Mouse (Mus musculus) forebrain, embryonic 10.5 days (tissue): ENCODE data around the gene Sgcd. TPM values are rescaled to one million over a fixed set of nuclear protein-coding genes. Genes with fewer than 3 reads are reported as not detected.

Source experiments
- DNase-seq: peaks from one replicate; pipeline ENCODE4 v3.0.0-alpha.2; 2017; ENCODE audit warnings: low spot score; ENCODE audit errors: extremely low spot score
- H3K27ac ChIP-seq: fragments of 300-500 bp; sonication (generic); 2 replicates; pipeline ENCODE4 v1.5.1; 2016; ENCODE audit warnings: mild to moderate bottlenecking
- H3K27me3 ChIP-seq: fragments of 300-500 bp; sonication (generic); 2 replicates; pipeline ENCODE4 v1.6.1; 2016; ENCODE audit warnings: mild to moderate bottlenecking; ENCODE audit not compliant: poor library complexity, severe bottlenecking
- H3K36me3 ChIP-seq: fragments of 300-500 bp; sonication (generic); replicated peaks from 2 replicates; pipeline ENCODE4 v1.6.1; 2016; ENCODE audit warnings: mild to moderate bottlenecking, moderate library complexity
- H3K4me1 ChIP-seq: fragments of 300-500 bp; sonication (generic); 2 replicates; pipeline ENCODE4 v1.6.1; 2016
- H3K4me3 ChIP-seq: fragments of 300-500 bp; sonication (generic); 2 replicates; pipeline ENCODE4 v1.5.1; 2016; ENCODE audit warnings: mild to moderate bottlenecking, moderate library complexity
- H3K9me3 ChIP-seq: fragments of 300-500 bp; sonication (generic); 2 replicates; pipeline ENCODE4 v1.6.1; 2016; ENCODE audit warnings: mild to moderate bottlenecking, moderate library complexity
- WGBS: fragments of 180-500 bp; shearing (Covaris S2); methylation state at CpG from one replicate; pipeline ENCODE4 v1.1.7; 2016; 5-methylcytosine and 5-hydroxymethylcytosine counted together
- polyA plus RNA-seq: library from polyadenylated mRNA; unstranded; fragments of >200 nt; fragmentation: Nextera tagmentation; extraction: Ambion mirVana; gene quantifications from 2 replicates; pipeline ENCODE4 v1.2.1, GENCODE M21; 2016

The Sgcd gene
- polyA plus RNA-seq, 1 experiment from 2014 or later, result 2.0 TPM

DNA sequence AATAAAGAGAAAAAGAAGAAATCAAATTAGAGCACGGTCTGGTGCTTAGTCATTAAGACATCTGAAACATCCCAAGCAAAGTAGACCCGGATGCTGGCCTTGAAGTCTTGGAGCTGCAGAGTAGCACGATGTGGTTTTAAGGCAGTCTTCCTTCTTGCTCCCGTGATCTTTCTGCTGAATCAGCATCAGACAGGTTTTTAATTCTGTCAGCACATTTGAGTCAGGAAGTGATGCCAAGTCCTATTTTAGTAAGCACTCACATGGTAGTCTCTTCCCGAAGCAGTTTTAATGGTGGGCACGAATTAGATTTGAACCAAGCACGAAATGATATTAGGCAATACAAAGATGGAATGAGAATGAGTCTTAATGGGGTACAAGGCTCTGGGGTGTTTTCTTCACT is 789.7 kb downstream of the Sgcd start:
- Histone ChIP-seq H3K36me3 (no peaks in the 10 kb centered on the region), H3K9me3 (no peaks in the 10 kb centered on the region), H3K27me3 (no peaks in the 10 kb centered on the region), H3K27ac (no peak overlapping the region), H3K4me3 (no peak overlapping the region), H3K4me1 (0 out of 2 replicates have a peak, but pooled peaks cover 7% of the 10 kb centered on the region)
- no peak for DNase-seq
- 92% methylated on average over 7 of the region's 7 CpGs for WGBS

DNA sequence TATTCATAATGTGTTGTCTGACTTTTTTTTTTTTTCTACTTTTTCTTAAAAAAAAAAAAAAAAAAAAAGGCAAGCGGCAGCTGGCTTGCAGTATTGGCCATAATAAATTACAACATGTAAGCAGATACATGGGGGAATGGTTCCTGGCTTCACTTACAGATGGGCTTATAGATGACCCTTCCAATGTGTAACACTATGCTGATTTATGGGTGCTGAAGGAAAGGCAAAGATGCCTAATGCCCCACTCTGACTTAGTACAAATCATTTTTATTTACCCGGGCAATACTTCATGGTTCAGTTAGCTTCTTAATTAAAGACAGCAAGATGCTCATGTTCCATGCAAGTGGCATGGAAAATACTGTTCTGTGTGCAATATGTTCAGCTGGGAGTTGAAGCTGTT is 800.2 kb downstream of the Sgcd start:
- WGBS, result 93% methylated on average over 2 of the region's 2 CpGs
- Histone ChIP-seq H3K27me3 (no peaks in the 10 kb centered on the region), H3K9me3 (no peaks in the 10 kb centered on the region), H3K36me3 (no peaks in the 10 kb centered on the region), H3K27ac (no peak overlapping the region), H3K4me1 (no peaks in the 10 kb centered on the region), H3K4me3 (no peak overlapping the region)
- DNase-seq, result no peak

DNA sequence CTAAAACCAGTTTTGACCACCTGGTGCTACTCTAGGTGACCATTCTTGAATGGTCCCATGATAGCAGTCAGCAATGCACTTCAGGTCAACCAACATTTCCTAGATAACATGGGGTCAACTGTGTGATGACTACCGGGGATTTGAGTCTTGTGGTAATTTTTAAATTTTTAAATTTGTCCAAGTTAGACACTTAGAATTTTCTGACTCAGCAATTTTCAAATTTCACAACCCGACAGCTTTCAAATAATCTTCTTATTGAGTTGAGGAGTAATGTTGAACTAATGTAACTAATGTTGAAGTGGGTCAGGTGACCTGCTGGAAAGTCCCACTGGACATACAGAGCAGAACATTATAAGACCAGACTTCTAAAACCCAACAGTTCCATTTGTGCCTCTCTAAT is 813.8 kb downstream of the Sgcd start:
- Histone ChIP-seq H3K27me3 (no peaks in the 10 kb centered on the region), H3K9me3 (no peaks in the 10 kb centered on the region), H3K4me1 (no peaks in the 10 kb centered on the region), H3K4me3 (no peak overlapping the region), H3K27ac (no peak overlapping the region), H3K36me3 (no peaks in the 10 kb centered on the region)
- no peak for DNase-seq
- WGBS, result 94% methylated on average over 2 of the region's 2 CpGs

DNA sequence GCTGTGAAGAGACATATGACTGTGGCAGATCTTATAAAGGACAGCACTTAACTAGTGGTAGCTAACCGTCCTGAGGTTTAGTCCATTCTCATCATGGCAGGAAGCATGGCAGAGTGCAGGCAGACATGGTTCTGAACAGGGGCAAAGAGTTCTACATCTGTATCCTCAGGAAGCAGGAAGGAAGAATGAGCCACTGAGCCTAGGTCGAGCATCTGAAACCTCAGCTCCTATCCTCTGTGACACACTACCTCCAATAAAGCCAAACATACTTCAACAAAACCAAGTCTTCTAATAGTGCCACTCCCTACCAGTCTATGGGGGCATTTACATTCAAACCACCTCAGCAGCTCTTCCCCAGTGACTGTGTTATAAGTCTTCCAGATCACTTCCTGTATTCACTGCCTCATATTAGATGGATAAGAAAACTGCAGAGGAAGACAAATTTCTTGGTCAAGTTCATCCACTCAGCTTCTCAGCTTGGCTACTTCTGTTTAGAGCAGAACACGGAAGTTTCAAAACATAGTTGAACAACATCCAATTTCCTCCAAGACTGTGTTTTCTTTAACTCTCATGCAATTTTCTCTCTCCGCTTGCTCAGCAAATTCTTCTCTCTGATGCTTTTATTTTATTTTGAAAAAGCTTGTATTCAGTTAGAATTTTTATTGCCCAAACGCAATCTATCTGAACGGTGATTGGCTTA is 817.7 kb downstream of the Sgcd start:
- H3K36me3 ChIP-seq, result no peaks in the 10 kb centered on the region
- no peak for DNase-seq
- H3K9me3 ChIP-seq, result no peaks in the 10 kb centered on the region
- H3K4me3 ChIP-seq, result no peak overlapping the region
- 91% methylated on average over 6 of the region's 6 CpGs for WGBS
- no peaks in the 10 kb centered on the region for H3K27me3 ChIP-seq
- no peaks in the 10 kb centered on the region for H3K4me1 ChIP-seq
- no peak overlapping the region for H3K27ac ChIP-seq

DNA sequence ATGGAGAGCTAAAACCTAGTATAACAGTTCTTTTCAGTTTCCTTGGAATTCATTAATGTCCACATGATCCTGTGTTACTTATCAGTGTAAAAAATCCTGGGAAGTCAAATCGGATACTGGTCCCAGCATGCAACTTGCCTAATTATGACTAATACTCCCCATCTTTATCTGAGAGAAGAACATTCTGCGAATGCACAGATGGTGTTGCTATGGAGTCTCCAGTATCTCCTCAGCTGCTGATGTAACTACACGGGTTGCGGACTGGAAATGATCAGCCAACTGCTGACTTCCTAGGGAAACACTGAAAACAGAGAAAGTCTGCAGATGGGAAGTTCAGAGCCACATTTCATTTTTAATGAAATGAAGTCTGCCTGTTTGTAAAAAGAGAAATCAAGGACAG is 821.4 kb downstream of the Sgcd start:
- Histone ChIP-seq H3K4me3 (no peak overlapping the region), H3K4me1 (no peaks in the 10 kb centered on the region), H3K27me3 (no peaks in the 10 kb centered on the region), H3K9me3 (no peaks in the 10 kb centered on the region), H3K36me3 (no peaks in the 10 kb centered on the region), H3K27ac (no peak overlapping the region)
- WGBS, result 85% methylated on average over 4 of the region's 4 CpGs
- DNase-seq, result no peak

DNA sequence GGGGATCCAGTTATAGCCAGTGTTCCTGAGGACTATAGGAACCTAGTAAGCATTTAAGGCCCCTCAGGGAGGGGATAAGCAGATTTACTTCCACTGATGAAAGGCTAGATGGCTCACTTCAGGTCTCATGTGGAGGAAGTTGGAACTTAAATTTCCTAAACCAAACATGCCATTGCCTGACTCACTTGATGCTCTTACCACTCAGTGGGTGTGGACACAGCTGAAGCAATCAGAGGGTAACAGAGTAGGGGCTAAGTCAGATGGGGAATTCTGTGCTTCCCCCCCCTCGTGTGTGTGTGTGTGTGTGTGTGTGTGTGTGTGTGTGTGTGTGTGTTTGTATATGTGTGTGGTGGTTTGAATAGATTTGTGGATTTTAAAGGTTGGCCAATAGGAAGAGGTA is 830.7 kb downstream of the Sgcd start:
- no peak overlapping the region for H3K27ac ChIP-seq
- H3K36me3 ChIP-seq, result no peaks in the 10 kb centered on the region
- WGBS, result 82% methylated on average over 1 of the region's 1 CpGs
- H3K9me3 ChIP-seq, result no peaks in the 10 kb centered on the region
- peaks cover 8% of the 10 kb centered on the region for H3K4me1 ChIP-seq
- H3K4me3 ChIP-seq, result no peak overlapping the region
- no peaks in the 10 kb centered on the region for H3K27me3 ChIP-seq
- DNase-seq, result no peak

DNA sequence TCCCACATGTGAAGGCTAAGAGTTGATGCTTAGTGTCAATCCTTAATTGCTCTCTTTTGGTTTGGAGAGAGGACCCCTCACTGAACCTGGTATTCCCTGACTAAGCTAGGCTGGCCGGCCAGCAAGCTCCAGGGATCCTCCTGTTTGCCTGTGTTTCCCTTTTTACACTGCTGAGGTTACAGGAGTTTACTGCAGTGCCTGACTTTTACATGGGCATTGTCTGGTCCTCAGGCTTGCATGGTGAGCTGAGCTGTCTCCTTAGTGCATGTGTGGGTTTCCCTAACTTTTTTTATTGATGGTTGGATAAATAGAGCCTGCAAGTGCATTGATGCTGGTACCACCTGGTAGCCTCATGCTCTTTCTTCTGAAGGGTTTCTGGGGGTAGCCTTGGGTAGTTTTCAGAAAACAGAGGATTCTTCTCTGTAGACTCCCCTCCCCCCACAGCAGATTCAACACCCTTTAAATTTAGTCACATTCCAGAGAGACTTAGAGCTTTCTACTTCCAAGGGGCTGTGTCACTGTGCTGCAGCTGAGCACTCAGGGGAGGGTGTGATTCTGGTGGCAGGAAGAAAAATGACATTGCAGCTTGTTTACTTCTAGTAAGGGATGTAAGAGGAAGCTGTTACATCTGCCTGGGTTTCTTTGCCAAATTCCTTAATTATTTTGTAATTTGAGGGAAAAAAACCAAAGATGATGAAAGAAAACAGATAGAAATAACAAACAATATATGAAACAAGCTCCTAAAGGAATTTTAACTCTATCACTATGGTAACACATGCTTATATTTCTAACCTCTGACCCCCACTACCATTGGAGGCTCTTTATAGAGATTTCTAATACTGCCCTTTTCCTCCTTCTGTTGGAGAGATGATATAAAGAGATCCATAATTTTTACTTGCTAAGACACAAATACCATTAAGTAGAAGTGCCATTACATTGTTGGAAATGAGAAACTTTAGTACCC is 831.8 kb downstream of the Sgcd start:
- Histone ChIP-seq H3K4me1 (peaks cover 8% of the 10 kb centered on the region), H3K36me3 (no peaks in the 10 kb centered on the region), H3K27ac (no peak overlapping the region), H3K9me3 (no peaks in the 10 kb centered on the region), H3K27me3 (no peaks in the 10 kb centered on the region), H3K4me3 (no peak overlapping the region)
- DNase-seq, result no peak
- WGBS, result 38% methylated on average over 1 of the region's 1 CpGs

DNA sequence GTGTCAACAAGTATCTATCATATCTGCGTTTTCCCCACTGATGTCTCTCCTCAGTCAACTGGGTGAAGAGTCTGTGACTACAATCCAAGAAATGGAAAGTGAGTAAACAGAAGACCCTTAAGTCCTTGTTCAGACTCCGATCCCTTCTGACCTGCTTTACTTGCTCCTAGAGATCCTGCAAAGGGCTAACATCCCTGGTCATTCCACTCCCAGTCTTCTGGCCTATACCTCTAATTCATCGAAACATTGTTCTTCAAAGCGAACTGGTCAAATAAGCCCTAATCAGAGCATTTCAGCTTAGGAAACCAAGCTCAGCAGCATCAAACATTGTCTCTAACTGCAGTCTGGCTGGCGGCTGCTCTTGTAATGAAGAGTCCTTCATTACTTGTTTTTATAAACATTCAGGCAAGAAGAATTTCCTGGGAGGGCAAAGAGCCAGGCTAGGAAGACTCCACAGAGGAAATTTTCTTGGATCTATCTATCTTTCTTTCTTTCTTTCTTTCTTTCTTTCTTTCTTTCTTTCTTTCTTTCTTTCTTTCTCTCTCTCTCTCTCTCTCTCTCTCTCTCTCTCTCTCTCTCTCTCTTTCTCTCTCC is 833.8 kb downstream of the Sgcd start:
- H3K9me3 ChIP-seq, result no peaks in the 10 kb centered on the region
- no peak overlapping the region for H3K4me3 ChIP-seq
- 94% methylated on average over 5 of the region's 5 CpGs for WGBS
- DNase-seq, result no peak
- H3K4me1 ChIP-seq, result peaks cover 8% of the 10 kb centered on the region
- H3K27ac ChIP-seq, result no peak overlapping the region
- H3K36me3 ChIP-seq, result no peaks in the 10 kb centered on the region
- no peaks in the 10 kb centered on the region for H3K27me3 ChIP-seq

DNA sequence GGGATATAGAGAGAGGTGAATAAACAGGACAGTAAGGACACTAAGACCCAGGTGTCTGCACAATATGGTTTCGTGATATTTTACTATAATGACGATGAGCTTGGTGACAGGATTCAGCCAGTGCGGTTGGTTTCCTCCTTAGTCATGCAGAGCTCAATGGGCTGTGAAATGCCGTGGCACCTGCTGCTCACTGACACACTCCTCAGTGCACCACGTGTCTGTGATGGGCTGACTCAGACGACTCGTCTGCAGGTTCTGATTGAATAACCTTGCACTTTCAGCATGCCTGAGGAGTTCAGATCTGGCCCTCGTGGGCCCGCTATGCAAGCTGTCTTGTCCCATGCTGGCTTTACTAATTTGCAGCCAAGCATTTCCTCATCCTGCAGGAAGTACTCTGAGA is 839.2 kb downstream of the Sgcd start:
- DNase-seq, result no peak
- H3K9me3 ChIP-seq, result no peaks in the 10 kb centered on the region
- H3K4me1 ChIP-seq, result no peaks in the 10 kb centered on the region
- no peak overlapping the region for H3K27ac ChIP-seq
- no peaks in the 10 kb centered on the region for H3K27me3 ChIP-seq
- 80% methylated on average over 9 of the region's 9 CpGs for WGBS
- no peak overlapping the region for H3K4me3 ChIP-seq
- no peaks in the 10 kb centered on the region for H3K36me3 ChIP-seq

DNA sequence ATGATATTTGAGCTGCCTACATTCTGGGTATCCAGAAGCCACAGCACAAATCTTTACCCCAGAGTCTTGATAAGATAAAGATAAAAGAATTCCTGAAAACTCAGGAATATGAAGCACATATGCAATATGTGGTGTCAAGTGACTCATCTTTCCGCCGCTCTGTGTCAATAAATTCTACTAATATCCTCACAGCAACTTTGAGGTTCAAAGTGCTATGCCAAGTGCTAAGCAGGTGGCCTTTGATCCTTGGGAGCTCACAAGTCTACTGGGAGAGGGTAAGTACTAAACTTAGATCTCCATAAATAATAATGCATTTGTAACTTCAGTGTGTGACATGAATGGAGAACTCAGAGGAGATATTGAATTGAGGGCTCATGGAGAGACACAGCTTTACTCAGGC is 848.9 kb downstream of the Sgcd start:
- WGBS, result 92% methylated on average over 2 of the region's 2 CpGs

DNA sequence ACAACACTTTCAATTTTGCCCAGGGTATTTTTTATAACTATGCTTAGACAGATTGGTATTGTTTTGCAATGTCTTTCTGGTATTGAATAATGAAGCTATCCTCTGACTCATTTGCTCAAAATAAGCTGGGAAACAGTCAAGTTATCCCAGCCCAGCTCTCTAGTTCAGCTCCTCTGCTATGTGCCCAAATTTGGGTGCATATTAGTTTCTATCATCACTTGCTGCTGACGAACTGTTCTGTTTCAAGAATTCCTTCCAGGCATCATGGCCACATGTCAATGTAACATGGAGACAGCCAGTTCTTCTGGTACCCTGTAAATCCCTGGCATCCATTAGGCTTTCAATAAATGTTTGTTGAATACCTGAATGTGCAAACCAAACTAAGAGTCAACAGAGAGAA is 849.5 kb downstream of the Sgcd start:
- DNase-seq, result no peak
- Histone ChIP-seq H3K27ac (no peak overlapping the region), H3K4me1 (no peaks in the 10 kb centered on the region), H3K27me3 (no peaks in the 10 kb centered on the region), H3K36me3 (no peaks in the 10 kb centered on the region), H3K4me3 (no peak overlapping the region), H3K9me3 (no peaks in the 10 kb centered on the region)
- WGBS, result 89% methylated on average over 1 of the region's 1 CpGs

More for the DNA sequence above, 848.9 kb downstream of the Sgcd start:
- H3K9me3 ChIP-seq, result no peaks in the 10 kb centered on the region
- no peak for DNase-seq
- H3K4me3 ChIP-seq, result no peak overlapping the region
- no peaks in the 10 kb centered on the region for H3K4me1 ChIP-seq
- H3K36me3 ChIP-seq, result no peaks in the 10 kb centered on the region
- H3K27me3 ChIP-seq, result no peaks in the 10 kb centered on the region
- H3K27ac ChIP-seq, result no peak overlapping the region

DNA sequence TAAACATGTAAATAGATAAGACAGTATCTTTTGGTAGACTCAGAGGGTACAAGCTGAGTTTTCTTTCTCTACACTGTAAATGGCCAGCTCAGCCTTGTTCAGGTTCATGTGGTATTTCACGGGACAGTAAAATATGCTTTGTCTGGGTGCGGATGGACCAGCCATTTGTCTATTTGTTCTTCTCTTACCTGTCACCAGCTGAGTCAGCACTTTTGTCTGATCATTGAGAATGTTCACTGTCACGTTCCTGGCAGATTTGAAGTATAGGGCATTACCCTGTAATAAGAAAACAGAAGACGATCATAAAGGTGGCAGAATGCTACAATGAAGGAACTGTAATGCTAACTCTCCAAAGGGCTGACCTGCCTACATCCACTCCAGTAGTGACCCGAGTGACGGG is 856.4 kb downstream of the Sgcd start:
- H3K4me1 ChIP-seq, result no peaks in the 10 kb centered on the region
- no peaks in the 10 kb centered on the region for H3K36me3 ChIP-seq
- no peaks in the 10 kb centered on the region for H3K27me3 ChIP-seq
- H3K9me3 ChIP-seq, result no peaks in the 10 kb centered on the region
- no peak overlapping the region for H3K27ac ChIP-seq
- no peak for DNase-seq
- whole genome bisulfite sequencing, result 91% methylated on average over 6 of the region's 6 CpGs
- no peak overlapping the region for H3K4me3 ChIP-seq

DNA sequence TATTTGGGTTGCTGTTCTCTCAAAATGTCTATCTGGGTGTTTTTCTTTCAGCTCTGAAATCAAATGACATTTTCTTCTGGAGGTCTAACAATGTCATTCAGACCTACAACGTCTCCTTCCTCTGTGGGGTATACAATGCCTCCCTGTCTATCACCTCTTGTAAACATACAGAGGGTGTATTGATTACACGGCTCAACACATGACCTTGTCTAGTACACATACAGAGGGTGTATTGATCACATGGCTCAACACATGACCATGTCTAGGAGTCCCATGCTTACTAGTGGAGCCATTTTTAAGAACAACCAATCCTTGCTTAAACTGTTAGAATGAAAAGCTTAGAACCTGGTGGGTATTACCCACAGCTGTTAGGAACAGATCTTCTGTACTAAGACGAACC is 858.3 kb downstream of the Sgcd start:
- H3K27me3 ChIP-seq, result no peaks in the 10 kb centered on the region
- H3K27ac ChIP-seq, result no peak overlapping the region
- DNase-seq, result no peak
- H3K36me3 ChIP-seq, result no peaks in the 10 kb centered on the region
- 88% methylated on average over 3 of the region's 3 CpGs for WGBS
- no peaks in the 10 kb centered on the region for H3K4me1 ChIP-seq
- no peak overlapping the region for H3K4me3 ChIP-seq
- H3K9me3 ChIP-seq, result no peaks in the 10 kb centered on the region
